Mouse (Mus musculus) embryonic facial prominence, embryonic 12.5 days (tissue): ENCODE data around the gene Arid1b. TPM values are rescaled to one million over a fixed set of nuclear protein-coding genes. Genes with fewer than 3 reads are reported as not detected.

ENCODE experiments used
- ATAC-seq: fragments of 200-750 bp; cut with Nextera tagmentation; 2 replicates; pipeline ENCODE4 v1.8.0; 2017; ENCODE audit not compliant: insufficient number of reproducible peaks, insufficient read depth, low FRiP score, low TSS enrichment
- H3K27ac ChIP-seq: fragments of 300-500 bp; sonication (generic); 2 replicates; pipeline ENCODE4 v1.5.1; 2016; ENCODE audit warnings: mild to moderate bottlenecking
- H3K27me3 ChIP-seq: fragments of 300-500 bp; sonication (generic); 2 replicates; pipeline ENCODE4 v1.6.1; 2016; ENCODE audit warnings: mild to moderate bottlenecking, moderate library complexity
- H3K36me3 ChIP-seq: fragments of 300-500 bp; sonication (generic); 2 replicates; pipeline ENCODE4 v1.6.1; 2016; ENCODE audit warnings: mild to moderate bottlenecking
- H3K4me1 ChIP-seq: fragments of 300-500 bp; sonication (generic); 2 replicates; pipeline ENCODE4 v1.6.1; 2016
- H3K4me2 ChIP-seq: fragments of 300-500 bp; sonication (generic); replicated peaks from 2 replicates; pipeline ENCODE4 v1.6.1; 2016; ENCODE audit warnings: mild to moderate bottlenecking, moderate library complexity
- H3K4me3 ChIP-seq: fragments of 300-500 bp; sonication (generic); 2 replicates; pipeline ENCODE4 v1.5.1; 2016; ENCODE audit warnings: mild to moderate bottlenecking
- H3K9ac ChIP-seq: fragments of 300-500 bp; sonication (generic); 2 replicates; pipeline ENCODE4 v1.6.1; 2016; ENCODE audit warnings: mild to moderate bottlenecking, moderate library complexity
- H3K9me3 ChIP-seq: fragments of 300-500 bp; sonication (generic); 2 replicates; pipeline ENCODE4 v1.6.1; 2016; ENCODE audit warnings: mild to moderate bottlenecking, moderate library complexity
- WGBS: fragments of 180-500 bp; shearing (Covaris S2); methylation state at CpG from one replicate; pipeline ENCODE4 v1.1.7; 2016; 5-methylcytosine and 5-hydroxymethylcytosine counted together
- polyA plus RNA-seq: library from polyadenylated mRNA; unstranded; fragments of >200 nt; fragmentation: Nextera tagmentation; extraction: Ambion mirVana; gene quantifications from 2 replicates; pipeline ENCODE4 v1.2.1, GENCODE M21; 2016

Arid1b gene
- polyA plus RNA-seq, 1 experiment from 2014 or later: 18.5 TPM

- Histone ChIP-seq H3K4me2 (no peak overlapping the region), H3K27ac (no peak overlapping the region), H3K9ac (no peak overlapping the region), H3K4me1 (peaks cover 36% of the 10 kb centered on the region), H3K27me3 (no peaks in the 10 kb centered on the region), H3K36me3 (no peaks in the 10 kb centered on the region), H3K9me3 (no peaks in the 10 kb centered on the region), H3K4me3 (no peak overlapping the region)
- no peak for ATAC-seq
- 87% methylated on average over 6 of the region's 6 CpGs for WGBS
Measured at GRCm38 (mm10) chr17:5210101-5210727, 216.1 kb downstream of the Arid1b start.

DNA sequence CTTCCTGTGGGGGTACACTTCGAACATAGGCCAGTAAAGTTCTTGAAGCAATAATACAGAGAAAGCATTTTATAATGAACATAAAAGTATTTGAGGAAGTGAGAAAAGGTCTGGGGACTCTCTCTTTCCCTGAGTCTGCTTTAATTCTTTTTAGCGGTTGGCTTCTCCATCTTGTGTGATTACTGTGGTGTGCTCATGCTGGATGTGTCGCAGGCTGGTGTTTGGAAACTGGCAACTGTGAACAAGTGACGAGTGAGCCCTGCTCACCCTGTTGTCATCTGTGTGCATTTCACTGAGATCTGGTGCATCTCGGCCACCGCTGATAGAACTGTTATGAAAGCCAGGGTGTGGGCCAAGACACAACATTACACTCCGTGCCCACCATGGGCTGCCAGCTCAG lies 216.8 kb downstream of the Arid1b start:
- Histone ChIP-seq H3K27ac (no peak overlapping the region), H3K4me3 (no peak overlapping the region), H3K4me2 (no peak overlapping the region), H3K27me3 (no peaks in the 10 kb centered on the region), H3K36me3 (no peaks in the 10 kb centered on the region), H3K4me1 (peaks cover 36% of the 10 kb centered on the region), H3K9ac (no peak overlapping the region), H3K9me3 (no peaks in the 10 kb centered on the region)
- ATAC-seq: no peak
- WGBS: 90% methylated on average over 7 of the region's 7 CpGs

- Histone ChIP-seq H3K4me1 (peaks cover 33% of the 10 kb centered on the region), H3K4me2 (no peak overlapping the region), H3K36me3 (no peaks in the 10 kb centered on the region), H3K4me3 (no peak overlapping the region), H3K9me3 (no peaks in the 10 kb centered on the region), H3K9ac (no peak overlapping the region), H3K27ac (no peak overlapping the region), H3K27me3 (no peaks in the 10 kb centered on the region)
- WGBS: 62% methylated on average over 12 of the region's 12 CpGs
- no peak for ATAC-seq
Measured at GRCm38 (mm10) chr17:5212166-5212565, 218.0 kb downstream of the Arid1b start.

DNA sequence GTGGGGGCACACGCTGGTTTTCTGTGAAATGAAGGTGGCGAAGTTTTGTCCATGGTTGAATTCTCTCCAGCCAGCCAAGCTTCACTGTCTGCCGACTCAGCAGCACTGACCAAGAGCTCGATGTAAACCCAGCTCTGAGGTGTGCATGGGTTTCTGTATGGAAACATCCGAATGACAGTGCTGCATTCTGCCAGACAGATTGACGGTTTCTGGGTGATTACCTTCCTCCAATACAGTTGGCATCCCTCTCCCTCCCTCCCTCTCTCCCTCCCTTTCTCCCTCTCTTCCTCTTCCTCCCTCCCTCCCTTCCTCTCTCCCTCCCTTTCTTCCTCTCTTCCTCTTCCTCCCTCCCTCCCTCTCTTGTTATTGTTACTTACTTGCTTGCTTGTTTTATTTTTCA lies 219.3 kb downstream of the Arid1b start:
- ATAC-seq: no peak
- Histone ChIP-seq H3K4me1 (peaks cover 40% of the 10 kb centered on the region), H3K4me2 (no peak overlapping the region), H3K36me3 (no peaks in the 10 kb centered on the region), H3K9me3 (no peaks in the 10 kb centered on the region), H3K9ac (no peak overlapping the region), H3K27ac (no peak overlapping the region), H3K4me3 (no peak overlapping the region), H3K27me3 (no peaks in the 10 kb centered on the region)
- WGBS: 66% methylated on average over 6 of the region's 6 CpGs

DNA sequence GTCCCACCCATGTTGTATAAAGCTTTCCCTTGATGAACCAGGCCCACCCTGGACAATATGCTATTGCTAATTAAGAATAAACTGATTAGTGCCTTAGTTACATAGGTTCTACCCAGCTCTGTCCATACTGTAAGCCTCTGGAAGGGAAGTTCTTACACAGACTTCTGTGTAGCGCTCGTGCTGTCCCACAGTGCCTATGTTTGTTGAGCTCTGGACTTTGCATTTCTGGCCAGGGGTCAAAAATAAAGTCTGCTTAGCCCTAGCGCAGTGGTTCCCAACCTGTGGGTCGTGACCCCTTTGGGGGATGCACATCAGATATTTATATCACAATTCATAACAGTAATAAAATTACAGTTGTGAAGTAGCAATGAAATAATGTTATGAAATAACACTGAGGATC lies 221.2 kb downstream of the Arid1b start:
- 92% methylated on average over 4 of the region's 4 CpGs for WGBS
- H3K4me3 ChIP-seq: no peak overlapping the region
- no peak overlapping the region for H3K4me2 ChIP-seq
- peaks cover 59% of the 10 kb centered on the region for H3K4me1 ChIP-seq
- no peaks in the 10 kb centered on the region for H3K9me3 ChIP-seq
- H3K9ac ChIP-seq: no peak overlapping the region
- no peak for ATAC-seq
- no peaks in the 10 kb centered on the region for H3K36me3 ChIP-seq
- H3K27me3 ChIP-seq: no peaks in the 10 kb centered on the region
- H3K27ac ChIP-seq: no peak overlapping the region

GRCm38 (mm10) chr17:5216965-5217546 lies 222.9 kb downstream of the Arid1b start:
- peak; percentile 43; the same call in 1 of the 2 replicates for ATAC-seq
- Histone ChIP-seq H3K9me3 (no peaks in the 10 kb centered on the region), H3K4me1 (peaks cover 64% of the 10 kb centered on the region), H3K36me3 (no peaks in the 10 kb centered on the region), H3K4me3 (no peak overlapping the region), H3K4me2 (no peak overlapping the region), H3K9ac (no peak overlapping the region), H3K27me3 (no peaks in the 10 kb centered on the region), H3K27ac (no peak overlapping the region)
- WGBS: 51% methylated on average over 10 of the region's 10 CpGs

DNA sequence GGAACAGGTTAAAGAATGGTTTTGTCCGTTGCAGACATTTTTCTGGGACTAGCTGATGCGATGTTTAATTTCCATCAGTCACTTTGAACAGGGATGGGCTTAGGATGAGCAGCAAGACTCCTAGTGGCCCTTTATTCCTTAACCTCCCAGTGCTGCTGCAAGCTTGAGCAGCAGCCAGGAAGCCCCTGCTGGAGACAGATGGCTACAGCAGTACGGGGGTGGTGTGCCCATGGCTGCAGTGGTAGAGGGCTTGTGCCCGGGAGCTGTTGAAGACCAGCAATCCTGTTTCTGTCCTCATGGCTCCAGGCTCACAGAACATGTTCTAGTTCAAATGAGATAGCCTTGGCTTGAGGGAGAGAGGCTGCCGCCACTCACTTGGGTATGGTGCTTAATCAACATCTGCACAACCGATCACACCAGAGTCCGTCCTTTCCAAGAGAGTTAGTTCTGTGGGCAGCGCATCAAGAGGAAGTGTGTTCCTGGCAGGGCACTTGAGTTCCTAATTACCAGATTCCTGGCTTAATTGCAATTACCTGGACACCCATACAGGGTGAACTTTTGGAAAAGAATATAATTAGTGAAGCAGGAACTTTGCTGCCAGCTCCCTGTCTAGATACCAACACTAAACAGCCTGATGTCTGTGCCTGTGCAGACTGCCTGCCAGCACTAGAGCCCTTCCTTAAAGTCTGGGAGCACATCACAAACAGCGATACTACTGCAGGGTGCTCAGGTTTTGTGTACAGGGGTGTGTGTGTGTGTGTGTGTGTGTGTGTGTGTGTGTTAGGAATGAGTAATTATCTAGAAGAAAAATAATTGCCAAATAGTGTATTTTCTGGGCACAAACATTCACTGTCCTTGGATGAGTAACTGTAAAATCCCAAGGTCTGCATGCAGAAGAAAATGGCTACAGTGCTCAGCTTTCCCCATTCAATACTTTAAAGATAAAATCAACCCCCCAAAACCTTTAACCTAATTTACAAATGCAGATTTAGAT lies 224.0 kb downstream of the Arid1b start:
- H3K27ac ChIP-seq: no peak overlapping the region
- H3K4me3 ChIP-seq: no peak overlapping the region
- no peaks in the 10 kb centered on the region for H3K36me3 ChIP-seq
- H3K9ac ChIP-seq: no peak overlapping the region
- no peak overlapping the region for H3K4me2 ChIP-seq
- 74% methylated on average over 9 of the region's 9 CpGs for WGBS
- H3K4me1 ChIP-seq: peaks cover 54% of the 10 kb centered on the region
- H3K9me3 ChIP-seq: no peaks in the 10 kb centered on the region
- no peak for ATAC-seq
- no peaks in the 10 kb centered on the region for H3K27me3 ChIP-seq

DNA sequence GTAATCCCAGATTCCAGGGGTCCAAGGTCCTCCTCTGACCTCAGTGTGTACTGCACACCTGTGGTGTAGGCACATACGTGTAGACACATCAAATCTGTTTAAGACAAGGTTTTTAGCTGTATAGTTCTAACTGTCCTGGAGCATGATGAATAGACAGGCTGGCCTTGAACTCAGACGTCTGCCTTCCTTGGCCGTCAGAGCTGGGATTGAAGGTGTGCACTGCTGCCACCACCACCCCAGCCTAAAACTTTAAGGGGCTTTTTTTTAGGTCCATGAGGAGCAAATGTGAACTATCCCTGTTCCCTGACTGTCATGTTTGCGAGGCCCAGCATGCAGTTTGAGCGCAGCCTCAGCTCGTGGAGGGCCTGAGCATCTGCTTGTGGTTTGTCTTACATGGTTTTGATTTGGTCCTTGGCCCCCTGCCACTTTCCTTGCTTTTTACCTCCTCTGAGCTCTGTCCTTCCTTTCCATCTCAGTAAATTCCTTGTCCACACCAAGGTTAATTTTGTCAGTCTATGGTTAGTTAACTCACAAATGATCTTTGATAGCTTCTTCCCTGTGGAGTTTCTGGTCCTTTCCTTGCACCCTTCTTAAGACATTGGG lies 224.9 kb downstream of the Arid1b start:
- Histone ChIP-seq H3K4me1 (peaks cover 50% of the 10 kb centered on the region), H3K27ac (0 out of 2 replicates have a peak overlapping the region, but pooled peaks have one; percentile 3), H3K4me2 (no peak overlapping the region), H3K4me3 (no peak overlapping the region), H3K9ac (no peak overlapping the region), H3K9me3 (no peaks in the 10 kb centered on the region), H3K27me3 (no peaks in the 10 kb centered on the region), H3K36me3 (no peaks in the 10 kb centered on the region)
- WGBS: 58% methylated on average over 6 of the region's 6 CpGs
- no peak for ATAC-seq

DNA sequence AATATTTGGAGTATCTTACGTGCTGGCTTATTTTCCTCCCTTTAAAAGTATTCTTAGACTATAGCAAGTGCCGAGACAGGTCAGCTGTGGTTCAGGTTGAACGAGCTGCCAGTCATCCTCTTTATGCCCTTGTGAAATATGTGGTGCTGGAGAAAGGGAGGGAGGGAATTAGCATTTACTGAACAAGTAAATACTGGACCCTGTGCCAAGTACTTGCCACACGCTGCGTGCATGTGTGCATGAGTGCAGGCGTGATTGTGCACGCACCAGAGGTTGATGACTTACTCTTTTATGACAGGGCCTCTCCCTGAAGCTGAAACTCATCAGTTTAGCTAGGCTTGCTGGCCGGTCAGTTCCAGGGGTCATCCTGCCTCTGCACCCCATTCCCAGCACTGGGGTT lies 226.9 kb downstream of the Arid1b start:
- Histone ChIP-seq H3K36me3 (no peaks in the 10 kb centered on the region), H3K9me3 (no peaks in the 10 kb centered on the region), H3K9ac (no peak overlapping the region), H3K4me2 (no peak overlapping the region), H3K4me1 (peaks cover 50% of the 10 kb centered on the region), H3K4me3 (no peak overlapping the region), H3K27ac (peak overlapping the region; percentile 41; the same call in 1 of the 2 replicates), H3K27me3 (no peaks in the 10 kb centered on the region)
- ATAC-seq: no peak
- 57% methylated on average over 8 of the region's 8 CpGs for WGBS

- no peaks in the 10 kb centered on the region for H3K9me3 ChIP-seq
- H3K4me3 ChIP-seq: no peak overlapping the region
- H3K9ac ChIP-seq: no peak overlapping the region
- H3K36me3 ChIP-seq: no peaks in the 10 kb centered on the region
- H3K4me1 ChIP-seq: peaks cover 55% of the 10 kb centered on the region
- WGBS: 53% methylated on average over 4 of the region's 4 CpGs
- no peak overlapping the region for H3K4me2 ChIP-seq
- ATAC-seq: no peak
- no peaks in the 10 kb centered on the region for H3K27me3 ChIP-seq
- no peak overlapping the region for H3K27ac ChIP-seq
Measured at GRCm38 (mm10) chr17:5221558-5221957, 227.4 kb downstream of the Arid1b start.

GRCm38 (mm10) chr17:5222827-5223226 lies 228.7 kb downstream of the Arid1b start:
- no peak overlapping the region for H3K27ac ChIP-seq
- H3K9ac ChIP-seq: no peak overlapping the region
- ATAC-seq: no peak
- H3K36me3 ChIP-seq: no peaks in the 10 kb centered on the region
- 21% methylated on average over 2 of the region's 2 CpGs for WGBS
- no peaks in the 10 kb centered on the region for H3K27me3 ChIP-seq
- no peak overlapping the region for H3K4me2 ChIP-seq
- peaks cover 60% of the 10 kb centered on the region for H3K4me1 ChIP-seq
- H3K4me3 ChIP-seq: no peak overlapping the region
- H3K9me3 ChIP-seq: no peaks in the 10 kb centered on the region
